Mouse (Mus musculus): Measurements from ENCODE around the gene Mfsd5. TPM values are rescaled to one million over a fixed set of nuclear protein-coding genes. Genes with fewer than 3 reads are reported as not detected.

Mfsd5 gene
- polyA plus RNA-seq, 1 experiment from 2014 or later, result 63.1 TPM

DNA sequence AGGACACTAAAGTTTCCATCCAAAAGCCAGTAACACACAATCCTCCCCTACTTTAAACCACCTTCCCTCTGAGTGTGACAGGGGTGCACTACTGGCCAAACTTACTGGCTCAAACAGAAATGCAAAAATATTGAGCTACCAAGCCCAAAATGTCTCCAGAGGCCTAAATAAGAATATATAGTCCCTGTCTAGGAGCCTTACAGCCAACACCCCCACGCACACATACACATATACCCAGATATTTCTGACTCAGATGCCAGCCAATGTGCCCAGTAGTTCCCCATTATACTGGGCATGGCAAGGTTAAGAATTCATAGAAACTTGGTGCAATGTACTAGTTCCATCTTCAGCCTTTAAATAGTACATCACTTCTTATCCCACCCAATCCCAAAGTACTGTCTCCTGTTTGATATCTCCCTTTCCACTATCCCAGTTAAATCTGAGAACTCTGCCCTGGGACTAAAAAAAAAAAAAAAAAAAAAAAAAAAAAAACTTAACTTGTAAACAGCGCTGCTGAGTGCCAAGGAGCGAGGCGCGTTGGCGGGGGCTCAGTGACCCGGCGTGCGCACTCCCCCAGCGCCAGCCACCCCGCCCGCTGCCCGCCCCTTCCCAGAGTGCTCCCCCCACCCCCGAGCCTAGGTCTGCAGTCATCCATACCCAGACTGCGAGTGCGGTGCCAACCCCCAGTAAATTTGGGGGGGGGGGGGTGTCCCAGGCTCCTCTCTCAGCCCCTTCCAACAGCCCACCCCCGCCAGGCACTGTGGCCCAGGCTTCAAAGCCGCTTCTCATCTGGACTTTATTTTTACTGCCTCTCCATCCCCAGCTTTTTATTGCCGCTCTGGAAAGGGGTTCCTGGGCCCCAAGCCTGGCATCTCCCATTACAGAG lies 34.7 kb upstream of the Mfsd5 start:
- Histone ChIP-seq H3K27ac (ENCODE audit: low read depth) (peak overlapping the region; percentile 99), H3K36me3 (ENCODE audit: insufficient read depth) (peaks cover 30% of the 10 kb centered on the region; the same call in 1 of the 2 replicates), H3K4me2 (peak overlapping the region; percentile 81), H3K27me3 (ENCODE audit: insufficient read depth, low read length) (no peaks in the 10 kb centered on the region), H3K9me3 (ENCODE audit: low read depth, low read length) (no peaks in the 10 kb centered on the region), H3K4me3 (ENCODE audit: low read depth, low read length) (peak overlapping the region; percentile 51), H3K4me1 (ENCODE audit: insufficient read depth) (peaks cover 32% of the 10 kb centered on the region), H3K9ac (peak overlapping the region; percentile 62)
- TF ChIP-seq CTCF (IDR thresholded peaks at IDR 0.05; ENCODE audit: low read depth), result no peak
- WGBS, result 8% methylated on average over 19 of the region's 19 CpGs
- ATAC-seq (ENCODE audit: insufficient read depth) (no peak), DNase-seq (peak; percentile 41)

DNA sequence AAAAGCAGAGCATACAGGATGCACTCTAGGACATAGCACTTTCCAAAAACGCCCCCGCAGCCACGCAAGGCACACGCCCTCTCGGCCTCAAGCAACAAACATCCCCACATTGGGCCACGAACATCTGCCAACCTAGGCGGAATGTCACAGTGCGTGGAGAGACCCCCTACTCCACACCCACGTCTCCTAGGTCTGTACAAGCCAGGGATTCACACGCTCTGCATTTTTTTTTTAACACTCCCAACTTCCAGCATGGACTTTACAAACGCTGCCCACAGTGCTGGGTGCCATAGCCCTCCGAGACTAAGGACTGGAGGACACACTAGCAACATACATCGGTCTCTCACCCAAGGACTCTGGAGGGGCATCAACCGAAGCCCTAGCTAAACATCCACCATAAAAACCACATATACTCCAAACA lies 33.8 kb upstream of the Mfsd5 start:
- TF ChIP-seq CTCF (IDR thresholded peaks at IDR 0.05; ENCODE audit: low read depth), result no peak
- Histone ChIP-seq H3K36me3 (ENCODE audit: insufficient read depth) (peaks cover 30% of the 10 kb centered on the region; the same call in 1 of the 2 replicates), H3K4me1 (ENCODE audit: insufficient read depth) (peaks cover 36% of the 10 kb centered on the region), H3K4me3 (ENCODE audit: low read depth, low read length) (peak overlapping the region; percentile 51), H3K27ac (ENCODE audit: low read depth) (peak overlapping the region; percentile 99), H3K4me2 (peak overlapping the region; percentile 81), H3K9ac (peak overlapping the region; percentile 62), H3K27me3 (ENCODE audit: insufficient read depth, low read length) (no peaks in the 10 kb centered on the region), H3K9me3 (ENCODE audit: low read depth, low read length) (no peaks in the 10 kb centered on the region)
- ATAC-seq (ENCODE audit: insufficient read depth), result no peak
- 5% methylated on average over 14 of the region's 14 CpGs for WGBS
- DNase-seq, result no peak

DNA sequence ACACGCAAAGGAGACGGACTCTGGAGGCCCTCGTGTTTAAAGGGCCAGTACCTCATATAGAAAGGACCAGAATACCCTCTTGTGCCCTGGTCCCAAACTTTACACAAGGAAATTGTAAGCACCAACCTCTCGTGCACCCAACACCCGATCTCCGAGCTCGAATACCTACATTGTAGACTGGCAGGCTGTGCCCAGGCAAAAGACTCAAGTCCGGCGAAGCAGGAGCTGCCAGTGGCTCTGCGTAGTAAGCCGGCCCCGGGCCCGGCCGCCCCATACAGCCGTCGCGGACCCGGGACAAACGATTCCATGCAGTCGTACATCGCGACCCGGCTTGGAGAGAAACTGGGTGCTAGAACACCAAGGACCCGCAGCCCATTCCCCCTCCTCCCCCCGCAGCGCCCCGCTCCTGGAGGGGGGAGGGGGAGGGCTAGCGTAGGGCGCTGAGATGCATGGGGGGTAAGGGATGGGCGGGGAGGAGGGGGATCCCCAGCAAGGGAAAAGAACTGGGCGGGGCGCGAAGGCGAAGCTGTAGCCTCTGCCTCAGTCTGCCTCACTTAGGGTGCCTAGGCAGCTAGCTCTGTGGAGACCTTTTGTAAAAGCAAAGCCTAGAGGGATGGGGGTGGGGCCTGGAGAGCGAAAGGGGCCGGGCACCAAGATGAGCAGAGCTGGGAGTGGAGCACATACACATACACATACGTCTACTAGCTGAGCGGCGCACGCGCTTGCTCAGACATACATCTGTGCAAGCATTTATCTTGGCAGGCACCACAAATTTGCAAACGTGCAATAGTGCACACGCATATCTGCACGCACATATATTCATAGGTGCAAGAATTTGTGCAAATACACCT lies 33.1 kb upstream of the Mfsd5 start:
- no peak for TF ChIP-seq CTCF (IDR thresholded peaks at IDR 0.05; ENCODE audit: low read depth)
- Histone ChIP-seq H3K27me3 (ENCODE audit: insufficient read depth, low read length) (no peaks in the 10 kb centered on the region), H3K9me3 (ENCODE audit: low read depth, low read length) (no peaks in the 10 kb centered on the region), H3K9ac (peak overlapping the region; percentile 62), H3K27ac (ENCODE audit: low read depth) (peak overlapping the region; percentile 99), H3K36me3 (ENCODE audit: insufficient read depth) (peaks cover 29% of the 10 kb centered on the region; the same call in 1 of the 2 replicates), H3K4me1 (ENCODE audit: insufficient read depth) (peaks cover 42% of the 10 kb centered on the region), H3K4me2 (peak overlapping the region; percentile 81), H3K4me3 (ENCODE audit: low read depth, low read length) (peak overlapping the region; percentile 51)
- DNase-seq (peak; percentile 87), ATAC-seq (ENCODE audit: insufficient read depth) (peak; percentile 80)
- 1% methylated on average over 42 of the region's 44 CpGs for WGBS

DNA sequence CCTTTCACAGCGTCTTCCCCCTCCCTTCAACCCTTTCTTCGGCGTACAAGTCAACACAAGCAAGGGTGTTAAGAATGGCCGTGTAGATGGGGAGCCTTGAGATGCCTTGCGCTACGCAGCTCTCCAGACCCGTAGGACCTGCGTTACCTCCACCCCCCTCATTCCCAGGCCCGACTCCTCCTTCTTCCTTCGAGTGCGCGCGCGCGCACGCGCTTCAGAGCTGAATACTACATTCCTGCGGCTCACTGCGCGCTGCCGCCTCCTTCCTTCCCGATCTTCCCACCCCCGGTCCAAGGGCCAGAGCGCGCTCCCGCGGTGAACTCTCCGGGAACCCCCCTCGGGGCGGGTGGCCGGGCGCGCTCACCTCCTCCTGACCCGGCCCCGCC lies 32.4 kb upstream of the Mfsd5 start:
- Histone ChIP-seq H3K27ac (ENCODE audit: low read depth) (peak overlapping the region; percentile 99), H3K4me3 (ENCODE audit: low read depth, low read length) (peak overlapping the region; percentile 51), H3K9ac (peak overlapping the region; percentile 62), H3K4me2 (peak overlapping the region; percentile 81), H3K4me1 (ENCODE audit: insufficient read depth) (peaks cover 42% of the 10 kb centered on the region), H3K27me3 (ENCODE audit: insufficient read depth, low read length) (no peaks in the 10 kb centered on the region), H3K36me3 (ENCODE audit: insufficient read depth) (peaks cover 27% of the 10 kb centered on the region; the same call in 1 of the 2 replicates), H3K9me3 (ENCODE audit: low read depth, low read length) (no peaks in the 10 kb centered on the region)
- 0% methylated on average over 29 of the region's 35 CpGs for WGBS
- ATAC-seq (ENCODE audit: insufficient read depth) (peak; percentile 78), DNase-seq (peak; percentile 99)
- TF ChIP-seq CTCF (IDR thresholded peaks at IDR 0.05; ENCODE audit: low read depth), result no peak

DNA sequence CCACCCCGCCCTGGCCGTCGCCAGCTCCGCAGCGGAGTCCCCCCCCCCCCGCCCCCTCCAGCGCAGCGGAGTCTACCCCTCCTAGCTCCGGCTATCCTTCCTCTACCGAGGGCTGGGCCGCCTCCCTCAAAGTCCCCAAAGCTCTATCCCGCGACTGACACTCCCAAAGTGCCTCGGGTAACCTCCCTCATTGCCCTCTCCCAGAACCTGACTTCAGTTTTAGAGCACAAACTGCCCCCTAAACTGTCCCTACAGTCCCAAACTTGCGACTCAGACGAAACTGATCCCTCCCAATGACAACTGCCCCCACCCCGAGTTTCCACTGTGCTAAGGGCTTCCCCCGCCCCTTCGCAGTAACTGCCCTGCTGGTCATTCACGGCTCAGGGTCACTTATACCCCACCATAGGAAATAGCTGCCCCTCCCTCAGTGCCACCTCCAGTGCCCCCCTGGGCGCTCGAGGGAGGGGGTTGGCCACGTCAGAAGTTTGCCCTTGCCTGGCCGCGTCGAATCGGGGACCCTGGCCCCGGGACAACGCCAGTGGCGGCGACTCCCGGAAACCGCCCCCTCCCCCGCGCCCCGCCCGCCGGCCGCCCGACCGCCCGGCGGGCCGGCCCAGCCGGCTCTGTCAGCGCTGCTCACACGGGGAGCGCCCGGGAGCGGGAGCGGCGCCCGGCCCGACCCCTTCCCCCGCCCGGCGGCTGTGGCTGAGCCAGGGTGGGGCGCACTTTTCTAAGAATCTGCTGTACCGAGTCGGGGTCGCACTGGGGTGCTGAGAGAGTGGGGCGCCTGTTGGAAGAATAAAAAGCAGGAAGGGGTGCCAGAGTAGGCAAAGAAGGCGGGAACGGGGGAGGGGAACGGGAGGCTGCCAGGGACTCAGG lies 31.8 kb upstream of the Mfsd5 start:
- no peak for TF ChIP-seq CTCF (IDR thresholded peaks at IDR 0.05; ENCODE audit: low read depth)
- Histone ChIP-seq H3K36me3 (ENCODE audit: insufficient read depth) (peaks cover 27% of the 10 kb centered on the region; the same call in 1 of the 2 replicates), H3K27ac (ENCODE audit: low read depth) (peak overlapping the region; percentile 99), H3K27me3 (ENCODE audit: insufficient read depth, low read length) (no peaks in the 10 kb centered on the region), H3K4me1 (ENCODE audit: insufficient read depth) (peaks cover 41% of the 10 kb centered on the region), H3K4me3 (ENCODE audit: low read depth, low read length) (peak overlapping the region; percentile 51), H3K9me3 (ENCODE audit: low read depth, low read length) (no peaks in the 10 kb centered on the region), H3K4me2 (peak overlapping the region; percentile 81), H3K9ac (peak overlapping the region; percentile 62)
- WGBS, result under 1% methylated on average over 64 of the region's 65 CpGs
- peak; percentile 85 for DNase-seq
- peak; percentile 50 for ATAC-seq (ENCODE audit: insufficient read depth)

DNA sequence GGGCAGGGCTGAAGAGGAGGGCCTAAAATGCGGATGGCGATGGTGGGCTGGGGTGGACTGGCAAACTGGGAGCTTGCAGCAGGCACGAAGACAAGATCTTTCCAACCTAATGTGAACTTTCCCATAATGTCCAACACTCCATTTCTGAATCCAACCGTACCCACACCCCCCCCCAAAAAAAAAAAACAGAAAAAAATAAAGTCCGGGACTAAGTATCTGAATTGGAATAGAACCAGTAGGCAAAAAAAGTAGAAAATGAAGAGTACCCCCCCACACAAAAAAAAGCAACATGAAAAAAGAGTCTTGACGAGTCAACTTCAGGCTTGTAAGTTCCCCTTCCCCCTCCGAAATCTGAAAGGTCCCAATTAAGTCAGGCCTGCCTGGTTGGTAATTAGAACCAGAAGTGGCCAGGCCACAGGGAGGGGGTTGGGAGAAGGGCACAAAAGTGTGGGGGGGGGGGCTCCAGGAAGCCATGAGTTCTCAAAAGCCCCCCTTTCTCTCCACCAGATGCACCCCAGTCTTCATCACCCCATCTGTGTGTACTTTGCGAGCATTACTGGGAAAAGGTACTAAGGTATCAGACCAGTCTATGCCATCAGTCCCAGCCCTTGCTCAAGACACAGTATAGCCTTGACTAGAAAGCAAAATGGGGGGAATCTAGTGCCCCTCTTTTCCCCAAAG lies 31.0 kb upstream of the Mfsd5 start:
- Histone ChIP-seq H3K4me2 (peak overlapping the region; percentile 81), H3K27me3 (ENCODE audit: insufficient read depth, low read length) (no peaks in the 10 kb centered on the region), H3K36me3 (ENCODE audit: insufficient read depth) (peaks cover 26% of the 10 kb centered on the region; the same call in 1 of the 2 replicates), H3K4me1 (ENCODE audit: insufficient read depth) (peaks cover 34% of the 10 kb centered on the region), H3K4me3 (ENCODE audit: low read depth, low read length) (peak overlapping the region; percentile 51), H3K9me3 (ENCODE audit: low read depth, low read length) (no peaks in the 10 kb centered on the region), H3K27ac (ENCODE audit: low read depth) (peak overlapping the region; percentile 99), H3K9ac (peak overlapping the region; percentile 62)
- DNase-seq (peak; percentile 62), ATAC-seq (ENCODE audit: insufficient read depth) (no peak)
- 12% methylated on average over 8 of the region's 8 CpGs for WGBS
- no peak for TF ChIP-seq CTCF (IDR thresholded peaks at IDR 0.05; ENCODE audit: low read depth)

Data from lung, embryonic 14.5 days (tissue).